Mouse (Mus musculus) lung, postnatal 0 days (tissue): Measurements from ENCODE around the gene Ets2.

Experiments used
- CTCF ChIP-seq: IDR thresholded peaks from 2 replicates; pipeline ENCODE4 v1.5.1; 2016; ENCODE audit warnings: antibody characterized with exemption, mild to moderate bottlenecking
- EP300 ChIP-seq: IDR thresholded peaks from 2 replicates; pipeline ENCODE4 v1.6.1; 2016; ENCODE audit warnings: antibody characterized with exemption, mild to moderate bottlenecking, control low read depth

DNA sequence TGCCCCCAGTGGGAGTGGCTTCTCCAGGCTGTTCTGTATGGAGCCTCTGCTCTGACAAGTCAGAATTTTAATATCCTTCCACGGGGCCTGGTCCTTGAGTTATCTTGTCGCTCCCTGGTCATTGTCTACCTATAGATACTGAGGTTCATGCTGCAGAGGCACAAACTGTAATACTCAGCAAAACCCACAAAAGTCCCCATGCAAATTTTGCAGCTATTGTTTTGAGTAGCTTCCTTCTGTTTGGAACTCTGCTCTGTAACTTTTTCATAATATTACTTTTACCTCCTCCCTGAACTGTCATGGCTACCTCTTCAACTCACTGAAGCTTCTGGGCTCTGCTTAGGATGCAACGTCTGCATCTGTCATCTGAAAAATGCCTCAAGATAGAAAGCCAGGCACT, 43.8 kb downstream of the Ets2 start:
- no peak for TF ChIP-seq CTCF
- no peak for TF ChIP-seq EP300
